Mouse (Mus musculus) ES-Bruce4 (cell line): ENCODE measurements around the gene Xylt2. TPM values are rescaled to one million over a fixed set of nuclear protein-coding genes. Genes with fewer than 3 reads are reported as not detected.
A peak's percentile ranks its signal among the peaks of the same experiment; 100 is the strongest.

Experiments used
- H3K27ac ChIP-seq: 2 replicates; pipeline ENCODE4 v1.5.1; 2012; ENCODE audit warnings: low read length, inconsistent platforms; ENCODE audit not compliant: insufficient read depth
- H3K27me3 ChIP-seq: 2 replicates; pipeline ENCODE4 v1.6.1; 2012; ENCODE audit warnings: mild to moderate bottlenecking, low read length, inconsistent platforms; ENCODE audit not compliant: control insufficient read depth, poor library complexity, insufficient read depth, severe bottlenecking
- H3K36me3 ChIP-seq: 2 replicates; pipeline ENCODE4 v1.6.1; 2012; ENCODE audit warnings: inconsistent platforms, mild to moderate bottlenecking, low read length, moderate library complexity; ENCODE audit not compliant: control insufficient read depth, poor library complexity, insufficient read depth, severe bottlenecking
- H3K4me1 ChIP-seq: one replicate; pipeline ENCODE4 v1.8.1; 2011; ENCODE audit warnings: low read length; ENCODE audit not compliant: control insufficient read depth, insufficient read depth
- H3K4me3 ChIP-seq: 2 replicates; pipeline ENCODE4 v1.5.1; 2011; ENCODE audit warnings: low read depth, mild to moderate bottlenecking, low read length
- H3K9ac ChIP-seq: 2 replicates; pipeline ENCODE4 v1.6.1; 2012; ENCODE audit warnings: low read depth, mild to moderate bottlenecking, inconsistent platforms; ENCODE audit not compliant: poor library complexity, severe bottlenecking
- H3K9me3 ChIP-seq: replicated peaks from 2 replicates; pipeline ENCODE4 v1.6.1; 2012; ENCODE audit warnings: mild to moderate bottlenecking, low read length, inconsistent platforms; ENCODE audit not compliant: control insufficient read depth, poor library complexity, insufficient read depth, severe bottlenecking
- CTCF ChIP-seq: IDR thresholded peaks from one replicate; pipeline ENCODE4 v1.8.1; 2011; ENCODE audit warnings: low read depth, low read length
- EP300 ChIP-seq: IDR thresholded peaks from 2 replicates; pipeline ENCODE4 v1.6.1; 2011; ENCODE audit warnings: low read depth, low read length; ENCODE audit not compliant: insufficient read depth
- POLR2A ChIP-seq: IDR thresholded peaks from one replicate; pipeline ENCODE4 v1.8.1; 2011; ENCODE audit warnings: low read length; ENCODE audit not compliant: insufficient read depth
- polyA plus RNA-seq: library from polyadenylated mRNA; stranded (reverse); fragments of >200 nt; gene quantifications from 2 replicates; pipeline ENCODE4 v1.2.4, GENCODE M21; 2011; ENCODE audit warnings: low read depth; ENCODE audit not compliant: missing spikeins, insufficient read depth, insufficient read length

The Xylt2 gene
- polyA plus RNA-seq = 16.8 and 20.1 TPM in 2 replicates

DNA sequence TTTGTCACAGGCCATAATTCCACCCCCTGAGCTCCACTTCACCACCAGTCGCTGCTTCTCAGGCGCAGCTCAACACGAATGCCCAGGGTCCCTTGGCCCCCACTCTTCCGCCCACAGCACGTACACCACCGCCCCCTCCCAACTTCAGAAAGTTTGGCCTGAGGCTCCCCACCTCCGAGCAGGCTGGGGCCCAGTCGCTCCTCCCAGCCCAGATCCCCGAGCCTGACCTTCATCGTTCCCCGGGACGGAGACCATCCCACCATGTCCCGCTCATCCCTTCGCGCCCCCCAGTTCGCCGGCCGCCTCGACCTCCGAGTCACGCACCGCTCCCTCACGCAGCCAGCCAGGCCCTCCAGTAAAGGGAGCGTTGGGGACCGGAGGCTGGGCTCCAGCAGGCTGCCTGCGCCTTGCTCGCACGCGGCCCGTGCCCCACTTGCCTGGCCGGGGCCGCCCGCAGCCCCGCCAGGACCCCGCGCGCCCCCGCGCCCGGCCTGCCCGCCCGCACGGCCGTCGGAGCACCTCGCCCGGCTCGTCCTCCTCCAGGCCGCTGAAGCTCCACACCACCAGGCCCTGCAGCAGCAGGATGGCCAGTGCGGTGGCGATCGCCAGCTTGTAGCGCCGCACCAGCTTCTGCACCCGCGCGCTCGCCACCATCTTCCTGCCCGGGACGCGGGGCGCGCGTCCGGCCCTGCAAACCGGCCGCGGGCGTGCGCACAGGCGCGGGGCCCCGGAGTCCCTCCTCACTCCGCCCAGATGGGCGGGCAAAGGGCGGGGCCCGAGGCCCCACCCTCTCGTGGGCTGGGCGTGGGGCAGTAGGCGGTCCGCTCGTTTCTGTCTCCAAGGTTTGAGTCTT lies at the start of gene Xylt2:
Xylt2 (minus strand) TSS at position 762 of the 853 bp plus-strand sequence.
- Histone ChIP-seq H3K36me3 (no peaks in the 10 kb centered on the region), H3K9ac (peak within 1 kb of the TSS; percentile 80), H3K9me3 (no peaks in the 10 kb centered on the region), H3K4me1 (peaks cover 6% of the 10 kb centered on the region), H3K4me3 (peak within 1 kb of the TSS; percentile 81), H3K27me3 (no peaks in the 10 kb centered on the region), H3K27ac (no peak within 1 kb of the TSS)
- TF ChIP-seq POLR2A (peak; percentile 60), EP300 (no peak), CTCF (no peak)

DNA sequence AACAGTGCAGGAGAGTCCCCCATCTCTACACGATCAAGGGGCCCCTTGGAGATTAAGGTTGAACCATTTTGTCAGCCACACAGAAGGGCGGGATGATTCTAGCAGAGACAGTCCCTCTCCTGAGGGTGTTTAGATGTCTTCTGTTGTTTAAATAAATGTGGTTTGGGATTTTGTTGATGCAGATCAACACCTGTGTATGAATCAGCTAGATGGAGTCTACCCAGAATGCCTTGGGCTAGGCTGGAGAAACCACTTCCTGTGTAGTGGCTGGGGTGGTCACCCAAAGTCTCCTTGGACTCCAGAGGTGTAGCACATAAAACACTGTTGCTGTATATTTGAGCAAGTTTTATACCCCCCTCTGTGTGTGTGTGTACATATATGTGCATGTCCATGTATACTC lies 41.9 kb upstream of the Xylt2 start:
- no peaks in the 10 kb centered on the region for H3K27me3 ChIP-seq
- H3K27ac ChIP-seq = no peak overlapping the region
- H3K4me1 ChIP-seq = no peaks in the 10 kb centered on the region
- H3K9me3 ChIP-seq = no peaks in the 10 kb centered on the region
- H3K9ac ChIP-seq = no peak overlapping the region
- H3K4me3 ChIP-seq = no peak overlapping the region
- TF ChIP-seq EP300 (no peak), POLR2A (no peak), CTCF (no peak)
- H3K36me3 ChIP-seq = no peaks in the 10 kb centered on the region

DNA sequence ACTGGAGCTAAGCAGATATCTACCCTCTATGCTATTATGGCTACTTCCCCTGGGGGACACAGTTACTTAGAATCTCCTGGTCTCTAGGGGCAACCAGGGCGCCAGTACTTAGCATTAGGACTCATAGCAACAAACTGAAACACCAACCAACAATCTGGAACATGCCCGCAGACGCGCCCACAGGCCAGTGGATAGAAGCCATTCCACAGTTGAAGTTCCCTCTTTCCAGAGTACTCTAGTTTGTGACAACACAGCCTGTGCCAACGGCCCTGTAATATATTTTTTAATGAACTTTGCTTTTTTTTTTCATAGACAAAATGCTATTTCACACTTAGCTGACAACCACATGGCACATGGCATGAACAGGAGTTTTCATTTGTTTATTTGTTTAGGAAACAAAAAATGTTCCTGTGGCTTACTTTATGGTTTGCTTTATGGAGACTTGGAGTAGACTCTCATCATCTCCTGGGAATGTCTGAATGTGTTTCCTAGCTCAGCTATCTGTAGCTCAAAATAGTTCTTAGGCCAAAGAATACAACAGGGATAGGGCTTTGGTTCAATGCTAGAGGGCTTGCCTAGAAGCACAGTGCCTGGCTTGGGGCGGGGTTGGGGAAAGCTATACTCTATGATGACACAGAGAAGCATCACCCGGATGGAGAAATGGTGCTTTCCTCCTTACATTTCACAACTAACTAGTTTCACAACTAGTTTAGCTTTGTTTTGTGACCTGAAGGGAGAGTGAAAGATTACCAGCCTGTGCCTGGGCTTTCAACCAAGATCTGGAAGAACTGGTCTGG lies 41.0 kb upstream of the Xylt2 start:
- no peaks in the 10 kb centered on the region for H3K9me3 ChIP-seq
- H3K9ac ChIP-seq = no peak overlapping the region
- TF ChIP-seq EP300 (no peak), CTCF (no peak), POLR2A (no peak)
- H3K4me3 ChIP-seq = no peak overlapping the region
- H3K36me3 ChIP-seq = no peaks in the 10 kb centered on the region
- no peak overlapping the region for H3K27ac ChIP-seq
- no peaks in the 10 kb centered on the region for H3K4me1 ChIP-seq
- no peaks in the 10 kb centered on the region for H3K27me3 ChIP-seq

DNA sequence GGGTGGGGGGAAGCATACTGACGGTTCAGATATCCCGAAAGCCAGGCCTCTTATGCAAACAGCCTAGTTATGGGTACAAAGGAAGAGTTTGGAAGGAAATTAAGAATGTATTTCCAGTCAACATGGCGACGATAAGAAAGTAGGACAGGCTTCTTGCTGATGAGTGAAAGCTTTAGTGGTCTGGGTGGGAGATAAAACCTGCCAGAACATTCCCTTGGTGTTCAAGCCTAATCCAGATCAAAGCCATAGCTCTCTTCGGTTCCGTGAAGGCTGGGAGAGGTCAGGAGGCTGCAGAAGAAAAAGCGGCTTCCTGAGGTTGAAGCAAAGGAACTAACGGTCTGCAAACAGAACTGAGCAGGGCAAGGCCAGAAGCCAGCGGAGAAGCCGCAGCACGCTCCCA lies 39.9 kb upstream of the Xylt2 start:
- TF ChIP-seq POLR2A (no peak), CTCF (no peak)
- H3K4me1 ChIP-seq = no peaks in the 10 kb centered on the region
- no peaks in the 10 kb centered on the region for H3K27me3 ChIP-seq
- no peak overlapping the region for H3K4me3 ChIP-seq
- no peak overlapping the region for H3K27ac ChIP-seq
- peak overlapping the region; percentile 36; the same call in 1 of the 2 replicates for H3K9ac ChIP-seq
- no peaks in the 10 kb centered on the region for H3K36me3 ChIP-seq
- no peaks in the 10 kb centered on the region for H3K9me3 ChIP-seq

DNA sequence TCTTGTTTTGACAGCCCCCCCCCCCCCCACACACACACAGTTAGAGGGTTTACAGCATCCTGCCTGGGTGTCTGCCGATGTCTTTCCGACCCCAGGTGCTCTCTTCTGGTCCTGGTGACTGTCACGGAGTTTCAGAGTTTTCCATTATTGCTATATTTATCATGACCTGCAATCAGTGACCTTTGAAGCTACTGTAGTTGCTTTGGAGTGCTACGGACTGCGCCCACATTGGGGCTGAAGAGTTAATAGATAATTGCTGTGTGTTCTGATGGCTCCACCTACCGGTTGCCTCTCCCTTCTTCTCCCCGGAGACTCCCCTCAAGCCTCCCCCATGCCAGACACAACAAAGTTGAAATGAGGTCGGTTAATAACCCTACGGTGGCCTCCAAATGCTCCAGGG lies 39.4 kb upstream of the Xylt2 start:
- TF ChIP-seq EP300 (no peak), CTCF (peak; percentile 56), POLR2A (no peak)
- no peaks in the 10 kb centered on the region for H3K27me3 ChIP-seq
- H3K9me3 ChIP-seq = no peaks in the 10 kb centered on the region
- H3K4me1 ChIP-seq = no peaks in the 10 kb centered on the region
- H3K4me3 ChIP-seq = no peak overlapping the region
- H3K36me3 ChIP-seq = no peaks in the 10 kb centered on the region
- no peak overlapping the region for H3K27ac ChIP-seq
- no peak overlapping the region for H3K9ac ChIP-seq

DNA sequence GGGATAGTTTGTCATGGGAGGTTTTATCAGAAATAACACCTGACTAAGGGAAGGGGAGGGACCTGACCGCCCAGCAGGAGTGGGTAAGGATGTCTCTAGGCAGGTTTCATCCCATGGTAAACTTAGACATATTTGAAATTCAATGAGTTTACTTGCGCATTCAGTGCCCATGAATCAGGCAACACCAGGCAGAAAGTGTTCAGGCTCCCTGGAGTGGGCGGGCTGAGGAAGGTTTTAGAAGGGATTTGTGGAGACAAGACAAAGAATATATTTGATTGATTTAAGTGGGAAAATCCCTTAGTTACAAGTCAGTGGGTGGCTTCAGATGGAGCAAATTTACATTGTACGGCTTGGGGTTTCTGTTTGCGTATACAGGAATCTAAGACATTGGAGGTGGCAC lies 38.3 kb upstream of the Xylt2 start:
- H3K9me3 ChIP-seq = no peaks in the 10 kb centered on the region
- no peak overlapping the region for H3K4me3 ChIP-seq
- no peaks in the 10 kb centered on the region for H3K36me3 ChIP-seq
- TF ChIP-seq CTCF (no peak), POLR2A (no peak), EP300 (no peak)
- no peak overlapping the region for H3K9ac ChIP-seq
- no peaks in the 10 kb centered on the region for H3K27me3 ChIP-seq
- no peaks in the 10 kb centered on the region for H3K4me1 ChIP-seq
- H3K27ac ChIP-seq = no peak overlapping the region
